8 mouse cellular contexts compared by ENCODE assay signal in genomic region chr5:124862871-124863741, GRCm38 (mm10). TPM values are rescaled to one million over a fixed set of nuclear protein-coding genes. Genes with fewer than 3 reads are reported as not detected.
DNase-seq lines count a peak whose midpoint lies in the region; ATAC-seq and TF ChIP-seq lines count a peak whose summit lies in the region.

No protein-coding gene starts in this region.

- no peak for TF ChIP-seq POLR2A in embryonic fibroblast, embryonic 13.5 days (IDR thresholded peaks at IDR 0.05; ENCODE audit: low read depth, low read length)

- WGBS in liver, embryonic 15.5 days (ENCODE audit: insufficient replicate concordance) = 1% methylated on average over 78 of the region's 88 CpGs
- WGBS in neural tube, embryonic 14.5 days = under 1% methylated on average over 74 of the region's 88 CpGs

- ATAC-seq in inflammation-experienced regulatory T-cells, adult 6 months = peak; percentile 12
- ATAC-seq in liver, embryonic 15.5 days (ENCODE audit: insufficient read depth) = peak; percentile 45
- peak; percentile 62 for ATAC-seq in neural tube, embryonic 14.5 days (ENCODE audit: low read depth)
- no peak for ATAC-seq in erythroid progenitor cell, adult 5-6 weeks (replicated peaks; ENCODE audit: low FRiP score, poor library complexity, severe bottlenecking)

- 0 out of 2 replicates have a peak, but pooled peaks cover 3% of the 10 kb centered on the region for H3K4me1 ChIP-seq in embryonic fibroblast, embryonic 13.5 days (ENCODE audit: control insufficient read depth, insufficient read depth, low read length)
- H3K4me1 ChIP-seq in liver, embryonic 15.5 days (replicated peaks) = peaks cover 25% of the 10 kb centered on the region
- peaks cover 13% of the 10 kb centered on the region; the same call in 1 of the 2 replicates for H3K4me1 ChIP-seq in neural tube, embryonic 14.5 days (ENCODE audit: control insufficient read depth, insufficient read depth, low read length)

- H3K4me2 ChIP-seq in liver, embryonic 15.5 days = peak overlapping the region; percentile 97
- H3K4me2 ChIP-seq in neural tube, embryonic 14.5 days (ENCODE audit: low read depth, low read length) = peak overlapping the region; percentile 90

- peak overlapping the region; percentile 77 for H3K27ac ChIP-seq in gastrocnemius, adult 2 months
- H3K27ac ChIP-seq in embryonic fibroblast, embryonic 13.5 days (ENCODE audit: insufficient read depth, low read length) = no peak overlapping the region
- H3K27ac ChIP-seq in liver, embryonic 15.5 days (replicated peaks) = peak overlapping the region; percentile 65
- H3K27ac ChIP-seq in neural tube, embryonic 14.5 days (ENCODE audit: low read depth, low read length) = peak overlapping the region; percentile 95

- H3K4me3 ChIP-seq in gastrocnemius, adult 2 months = peak overlapping the region; percentile 95
- H3K4me3 ChIP-seq in embryonic fibroblast, embryonic 13.5 days (ENCODE audit: insufficient read depth, low read length) = peak overlapping the region; percentile 75
- peak overlapping the region; percentile 92 for H3K4me3 ChIP-seq in liver, embryonic 15.5 days (replicated peaks)
- peak overlapping the region; percentile 93 for H3K4me3 ChIP-seq in neural tube, embryonic 14.5 days (ENCODE audit: low read depth, low read length)

- peaks cover 55% of the 10 kb centered on the region for H3K27me3 ChIP-seq in liver, embryonic 15.5 days
- no peaks in the 10 kb centered on the region for H3K27me3 ChIP-seq in neural tube, embryonic 14.5 days (ENCODE audit: control insufficient read depth, insufficient read depth, low read length)

- H3K9ac ChIP-seq in liver, embryonic 15.5 days = peak overlapping the region; percentile 75
- H3K9ac ChIP-seq in neural tube, embryonic 14.5 days (replicated peaks; ENCODE audit: low read depth, low read length) = peak overlapping the region; percentile 89

- H3K9me3 ChIP-seq in liver, embryonic 15.5 days (replicated peaks) = no peaks in the 10 kb centered on the region
- H3K9me3 ChIP-seq in neural tube, embryonic 14.5 days (ENCODE audit: control insufficient read depth, low read length) = no peaks in the 10 kb centered on the region

- no peak for TF ChIP-seq CTCF in gastrocnemius, adult 2 months (IDR thresholded peaks at IDR 0.05)
- TF ChIP-seq CTCF in embryonic fibroblast, embryonic 13.5 days (IDR thresholded peaks at IDR 0.05; ENCODE audit: borderline replicate concordance, insufficient read depth, low read length) = no peak

- H3K36me3 ChIP-seq in liver, embryonic 15.5 days (replicated peaks) = 0 out of 2 replicates have a peak, but pooled peaks cover 8% of the 10 kb centered on the region
- H3K36me3 ChIP-seq in neural tube, embryonic 14.5 days (ENCODE audit: control insufficient read depth, insufficient read depth, low read length) = peaks cover 7% of the 10 kb centered on the region; the same call in 1 of the 2 replicates

- DNase-seq in gastrocnemius, adult 2 months = peak; percentile 61
- DNase-seq in gastrocnemius, postnatal 14 days = no peak
- peak; percentile 41 for DNase-seq in adrenal gland, postnatal 25 days

- intact Hi-C loops in gastrocnemius, adult 2 months (cut with DNase I) = loop anchor here (10.0 kb wide), 1 partner anchor 438 kb away; the partner anchor contains the start of gene Sbno1
- intact Hi-C loops in gastrocnemius, postnatal 14 days (cut with DNase I; ENCODE audit: low total_unique reads) = loop anchor here (10.0 kb wide), 1 partner anchor 268 kb away; no protein-coding TSS in a partner anchor

RNA-seq across cellular contexts. Expression of gene Zfp664, which starts 0.6 kb away (rescaled TPM):
- total RNA-seq in gastrocnemius, adult 2 months (2021) = 10 to 100 TPM; 17.0 to 21.8 TPM
- total RNA-seq in gastrocnemius, postnatal 14 days (2021) = 10 to 100 TPM; 19.6 to 20.8 TPM
- 50.1 and 52.9 TPM in 2 replicates for total RNA-seq in adrenal gland, postnatal 25 days (2021)
- 43.0 and 54.0 TPM in 2 replicates for polyA plus RNA-seq in embryonic fibroblast, embryonic 13.5 days (2011; ENCODE audit: insufficient read length, low read depth, missing spikeins)
- polyA plus RNA-seq in inflammation-experienced regulatory T-cells, adult 6 months (2017; shearing (Covaris generic)) = 10 to 100 TPM; 10.8 to 11.7 (median 11.1) TPM
- 11.7 and 13.7 TPM in 2 replicates for polyA plus RNA-seq in liver, embryonic 15.5 days (2015; fragmentation: Nextera tagmentation; extraction: Ambion mirVana)
- 88.3 and 97.2 TPM in 2 replicates for polyA plus RNA-seq in neural tube, embryonic 14.5 days (2014; fragmentation: Nextera tagmentation; extraction: Ambion mirVana)
- 4.2 and 9.0 TPM in 2 replicates for total RNA-seq in erythroid progenitor cell, adult 5-6 weeks (2015; ENCODE audit: low replicate concordance)
- 7.3 and 12.5 TPM in 2 replicates for total RNA-seq in erythroid progenitor cell, adult 5-6 weeks (2017; ENCODE audit: low replicate concordance)

RNA-seq across cellular contexts. Expression of gene Ccdc92, which starts 0.9 kb away (rescaled TPM):
- total RNA-seq in gastrocnemius, adult 2 months (2021) = under 1 TPM; 0.45 to 0.64 TPM
- total RNA-seq in gastrocnemius, postnatal 14 days (2021) = under 1 TPM; 0.24 to 0.80 TPM
- 5.2 TPM in 2 replicates for total RNA-seq in adrenal gland, postnatal 25 days (2021)
- polyA plus RNA-seq in embryonic fibroblast, embryonic 13.5 days (2011; ENCODE audit: insufficient read length, low read depth, missing spikeins) = 1.5 and 2.6 TPM in 2 replicates
- 1 to 10 TPM; 3.8 to 9.1 (median 5.0) TPM for polyA plus RNA-seq in inflammation-experienced regulatory T-cells, adult 6 months (2017; shearing (Covaris generic))
- 0.45 and 0.47 TPM in 2 replicates for polyA plus RNA-seq in liver, embryonic 15.5 days (2015; fragmentation: Nextera tagmentation; extraction: Ambion mirVana)
- polyA plus RNA-seq in neural tube, embryonic 14.5 days (2014; fragmentation: Nextera tagmentation; extraction: Ambion mirVana) = 49.0 and 59.0 TPM in 2 replicates
- 1.3 TPM in 1 of 2 replicates, not detected in the other for total RNA-seq in erythroid progenitor cell, adult 5-6 weeks (2015; ENCODE audit: low replicate concordance)
- total RNA-seq in erythroid progenitor cell, adult 5-6 weeks (2017; ENCODE audit: low replicate concordance) = 0.68 and 1.8 TPM in 2 replicates
